Mouse (Mus musculus) Muller cell, postnatal 12 days (primary cell): ENCODE results near the gene Serping1.
"Not testable (repeated sequence)": the region's sequence is repeated elsewhere in the genome, so short reads cannot be mapped to it uniquely, and the experiment has no call there.

Source experiments
- DNase-seq: peaks from one replicate; pipeline ENCODE4 v3.0.0-alpha.2; 2015; ENCODE audit errors: inconsistent ontology term

The Serping1 gene

GRCm38 (mm10) chr2:84775241-84775640 is at the start of gene Serping1:
Gene Serping1, minus strand, starts transcription at chr2:84775444.
- no peak for DNase-seq

- no peak for DNase-seq
Measured at GRCm38 (mm10) chr2:84823237-84823636, 48.0 kb upstream of the Serping1 start.

GRCm38 (mm10) chr2:84822552-84822951 is 47.3 kb upstream of the Serping1 start, which contains the start of gene Smtnl1:
Gene Smtnl1, minus strand, starts transcription at chr2:84822652.
- DNase-seq, result no peak

GRCm38 (mm10) chr2:84819861-84820260 is 44.6 kb upstream of the Serping1 start:
- no peak for DNase-seq

- no peak for DNase-seq
Measured at GRCm38 (mm10) chr2:84812676-84813075, 37.4 kb upstream of the Serping1 start.

GRCm38 (mm10) chr2:84811880-84812279 is 36.6 kb upstream of the Serping1 start:
- no peak for DNase-seq

GRCm38 (mm10) chr2:84810886-84811577 is 35.8 kb upstream of the Serping1 start:
- peak; percentile 88 for DNase-seq

GRCm38 (mm10) chr2:84810526-84810885 is 35.3 kb upstream of the Serping1 start:
- DNase-seq, result no peak

GRCm38 (mm10) chr2:84809330-84809729 is 34.1 kb upstream of the Serping1 start:
- no peak for DNase-seq

GRCm38 (mm10) chr2:84806546-84806945 is 31.3 kb upstream of the Serping1 start:
- DNase-seq, result no peak

- DNase-seq, result no peak
Measured at GRCm38 (mm10) chr2:84803963-84804362, 28.7 kb upstream of the Serping1 start.

- not testable (repeated sequence) for DNase-seq
Measured at GRCm38 (mm10) chr2:84801223-84801622, 26.0 kb upstream of the Serping1 start.

- no peak for DNase-seq
Measured at GRCm38 (mm10) chr2:84800304-84800703, 25.1 kb upstream of the Serping1 start.

- DNase-seq, result peak; percentile 80
Measured at GRCm38 (mm10) chr2:84799041-84799561, 23.9 kb upstream of the Serping1 start.

GRCm38 (mm10) chr2:84798493-84798921 is 23.3 kb upstream of the Serping1 start, which contains the start of gene Ube2l6:
Gene Ube2l6, plus strand, starts transcription at chr2:84798828.
- peak; percentile 86 for DNase-seq

- peak; percentile 80 for DNase-seq
Measured at GRCm38 (mm10) chr2:84797833-84798492, 22.7 kb upstream of the Serping1 start.

GRCm38 (mm10) chr2:84793871-84794270 is 18.6 kb upstream of the Serping1 start:
- DNase-seq, result no peak

- DNase-seq, result no peak
Measured at GRCm38 (mm10) chr2:84793154-84793553, 17.9 kb upstream of the Serping1 start.

- no peak for DNase-seq
Measured at GRCm38 (mm10) chr2:84792516-84792915, 17.3 kb upstream of the Serping1 start.

GRCm38 (mm10) chr2:84790418-84790817 is 15.2 kb upstream of the Serping1 start:
- DNase-seq, result no peak

- DNase-seq, result no peak
Measured at GRCm38 (mm10) chr2:84788316-84788715, 13.1 kb upstream of the Serping1 start.

GRCm38 (mm10) chr2:84783840-84784566 is 8.8 kb upstream of the Serping1 start:
- DNase-seq, result no peak
